Mouse (Mus musculus) lung, adult 2 months (tissue): ENCODE measurements around the gene Lrfn1. TPM values are rescaled to one million over a fixed set of nuclear protein-coding genes. Genes with fewer than 3 reads are reported as not detected.
"Not testable (repeated sequence)": the region's sequence is repeated elsewhere in the genome, so short reads cannot be mapped to it uniquely, and the experiment has no call there.

Experiments used
- DNase-seq: peaks from one replicate; pipeline ENCODE4 v3.0.0; 2022
- H3K4me1 ChIP-seq: fragments of 200-500 bp; 2 replicates; pipeline ENCODE4 v1.6.1; 2011; ENCODE audit warnings: low read length; ENCODE audit not compliant: control insufficient read depth, insufficient read depth
- H3K4me3 ChIP-seq: fragments of 200-500 bp; replicated peaks from 2 replicates; pipeline ENCODE3; 2011; ENCODE audit warnings: low read depth, mild to moderate bottlenecking, control low read depth, low read length; ENCODE audit errors: extremely low read depth
- CTCF ChIP-seq: fragments of 200-500 bp; IDR thresholded peaks from 2 replicates; pipeline ENCODE4 v1.5.1; 2011; ENCODE audit warnings: mild to moderate bottlenecking, low read length, control low read depth; ENCODE audit not compliant: insufficient read depth
- POLR2A ChIP-seq: fragments of 200-500 bp; IDR thresholded peaks from 2 replicates; pipeline ENCODE4 v1.6.1; 2011; ENCODE audit warnings: low read depth, mild to moderate bottlenecking, control low read depth, low read length, borderline replicate concordance; ENCODE audit errors: extremely low read depth
- WGBS: fragments of 180-500 bp; shearing (Covaris S2); methylation state at CpG from one replicate; pipeline ENCODE4 v1.1.7; 2018; 5-methylcytosine and 5-hydroxymethylcytosine counted together
- polyA plus RNA-seq: library from polyadenylated mRNA; depleted of rRNA; stranded (reverse); fragments of >200 nt; gene quantifications from 2 replicates; pipeline ENCODE4 v1.2.3, GENCODE M21; 2012; rRNA removed

The Lrfn1 gene
- polyA plus RNA-seq, 1 experiment, result 5.5 TPM

DNA sequence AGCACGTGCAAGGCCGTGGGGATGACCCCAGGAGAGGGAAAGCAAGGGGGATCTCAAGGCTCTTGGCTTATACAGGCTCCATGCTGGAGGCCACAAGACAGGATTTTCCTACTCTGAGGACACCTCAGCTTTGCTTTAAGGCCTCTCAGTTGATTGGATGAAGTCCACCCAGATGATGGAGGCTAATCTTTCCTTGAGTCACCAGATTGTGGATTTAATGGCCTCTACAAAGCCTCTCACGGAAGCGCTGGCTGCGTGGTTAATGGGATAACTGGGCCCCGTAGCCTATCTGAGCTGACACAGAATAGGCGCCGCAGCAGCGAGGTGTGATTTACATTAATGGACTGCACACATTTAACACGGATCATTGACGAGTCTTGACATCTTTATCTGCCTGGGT, 43.6 kb downstream of the Lrfn1 start:
- WGBS, result 56% methylated on average over 11 of the region's 11 CpGs
- no peaks in the 10 kb centered on the region for H3K4me1 ChIP-seq

GRCm38 (mm10) chr7:28505585-28505984, 53.8 kb downstream of the Lrfn1 start:
- DNase-seq, result no peak
- Histone ChIP-seq H3K4me3 (no peak overlapping the region), H3K4me1 (no peaks in the 10 kb centered on the region)
- TF ChIP-seq CTCF, result no peak
- no peak for TF ChIP-seq POLR2A
- WGBS, result 9% methylated on average over 5 of the region's 5 CpGs

More for the DNA sequence above, 43.6 kb downstream of the Lrfn1 start:
- DNase-seq, result no peak
- no peak for TF ChIP-seq CTCF
- no peak for TF ChIP-seq POLR2A
- no peak overlapping the region for H3K4me3 ChIP-seq

DNA sequence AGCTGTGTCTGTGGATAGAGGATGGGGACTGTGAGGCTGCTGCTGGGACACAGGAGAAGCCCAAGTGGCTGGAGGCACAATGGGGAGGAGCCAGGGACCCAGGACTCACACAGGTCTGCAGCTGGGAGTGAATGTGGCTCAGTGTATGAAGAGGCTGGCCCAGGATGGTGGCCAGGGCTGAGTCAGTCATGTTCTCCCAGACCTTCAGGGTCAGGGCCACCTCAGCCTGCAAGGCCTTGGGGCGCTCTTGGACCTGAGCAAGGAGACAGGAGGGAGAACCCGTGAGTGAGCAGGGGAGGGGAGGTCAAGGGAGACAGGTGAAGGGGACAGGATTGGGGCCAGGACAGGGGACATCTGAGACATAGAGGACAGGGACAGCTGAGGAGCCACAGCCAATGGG, 57.3 kb downstream of the Lrfn1 start:
- WGBS, result 66% methylated on average over 2 of the region's 2 CpGs
- DNase-seq, H3K4me3 ChIP-seq, H3K4me1 ChIP-seq: not testable (repeated sequence)

DNA sequence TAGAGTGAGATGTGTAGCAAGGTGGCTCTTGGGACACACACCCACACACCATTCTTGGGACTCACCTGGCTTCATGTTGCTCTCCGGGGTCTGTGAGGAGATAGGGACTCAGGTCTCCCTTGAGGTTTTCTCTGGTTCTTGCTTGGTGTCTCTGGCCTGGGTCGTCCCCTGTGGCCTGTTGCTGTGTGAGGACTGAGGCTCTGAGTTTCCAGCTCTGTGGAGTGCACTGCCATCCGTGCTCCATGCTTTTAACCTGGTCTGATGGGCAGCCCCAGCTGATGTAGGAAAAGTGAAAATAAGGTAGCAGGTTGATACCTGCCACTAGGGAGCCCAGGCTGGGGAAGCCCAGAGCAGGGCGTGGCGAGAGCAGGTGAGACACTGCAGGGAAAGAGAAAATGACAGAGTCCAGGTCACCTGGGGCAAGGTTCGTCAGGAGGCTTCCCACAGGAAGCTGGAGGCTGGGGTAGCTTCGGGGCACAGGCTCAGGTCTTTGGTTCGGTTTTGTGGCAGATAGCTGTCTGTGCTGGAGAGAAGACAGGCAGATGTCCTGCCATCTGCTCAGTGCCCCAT, 58.7 kb downstream of the Lrfn1 start, which contains the start of gene Ifnl2:
TSS of gene Ifnl2 (minus strand) at position 51 of the 570 bp plus-strand sequence.
- H3K4me3 ChIP-seq, DNase-seq, H3K4me1 ChIP-seq: not testable (repeated sequence)
- WGBS, result 58% methylated on average over 8 of the region's 8 CpGs

GRCm38 (mm10) chr7:28511441-28511840, 59.7 kb downstream of the Lrfn1 start:
- 68% methylated on average over 8 of the region's 8 CpGs for WGBS
- DNase-seq, result no peak
- no peak for TF ChIP-seq CTCF
- no peak for TF ChIP-seq POLR2A
- H3K4me1 ChIP-seq, result no peaks in the 10 kb centered on the region
- H3K4me3 ChIP-seq, result no peak overlapping the region

Other genes with a start within 250 kb of the Lrfn1 start
- 5.2 and 8.1 TPM in 2 replicates for gene Eid2, start 184.1 kb upstream of the Lrfn1 start, polyA plus RNA-seq
- 11.9 and 15.6 TPM in 2 replicates for gene Eid2b, start 174.2 kb upstream of the Lrfn1 start, polyA plus RNA-seq
- not detected in 2 replicates for gene Selenov, start 160.8 kb upstream of the Lrfn1 start, polyA plus RNA-seq
- gene Dll3, start 149.7 kb upstream of the Lrfn1 start, polyA plus RNA-seq, result 0.12 and 0.20 TPM in 2 replicates
- gene Timm50, start 139.9 kb upstream of the Lrfn1 start, polyA plus RNA-seq, result 38.8 and 44.4 TPM in 2 replicates
- gene Supt5, start 113.2 kb upstream of the Lrfn1 start, polyA plus RNA-seq, result 98.7 and 109 TPM in 2 replicates
- 529 and 774 TPM in 2 replicates for gene Rps16, start 101.3 kb upstream of the Lrfn1 start, polyA plus RNA-seq
- 37.5 and 40.0 TPM in 2 replicates for gene Plekhg2, start 79.4 kb upstream of the Lrfn1 start, polyA plus RNA-seq
- gene Zfp36, start 71.7 kb upstream of the Lrfn1 start, polyA plus RNA-seq, result 83.3 and 136 TPM in 2 replicates
- gene Med29, start 59.3 kb upstream of the Lrfn1 start, polyA plus RNA-seq, result 37.3 and 39.2 TPM in 2 replicates
- gene Paf1, start 59.0 kb upstream of the Lrfn1 start, polyA plus RNA-seq, result 81.5 and 103 TPM in 2 replicates
- 24.2 and 24.3 TPM in 2 replicates for gene Gmfg, start 14.5 kb upstream of the Lrfn1 start, polyA plus RNA-seq
- not detected in 2 replicates for gene Ifnl2, start 58.5 kb downstream of the Lrfn1 start, polyA plus RNA-seq
- gene Ifnl3, start 70.9 kb downstream of the Lrfn1 start, polyA plus RNA-seq, result not detected in 2 replicates
- gene Sycn, start 88.9 kb downstream of the Lrfn1 start, polyA plus RNA-seq, result 27.0 TPM in 1 of 2 replicates, not detected in the other
- 0.53 and 27.0 TPM in 2 replicates for gene Nccrp1, start 95.3 kb downstream of the Lrfn1 start, polyA plus RNA-seq
- gene Samd4b, start 146.2 kb downstream of the Lrfn1 start, polyA plus RNA-seq, result 93.9 and 112 TPM in 2 replicates
- gene Pak4, start 146.2 kb downstream of the Lrfn1 start, polyA plus RNA-seq, result 66.7 and 76.0 TPM in 2 replicates
- 0.41 and 16.5 TPM in 2 replicates for gene Acp7, start 179.4 kb downstream of the Lrfn1 start, polyA plus RNA-seq
- gene Fbxo27, start 240.9 kb downstream of the Lrfn1 start, polyA plus RNA-seq, result 3.7 and 3.8 TPM in 2 replicates